Mouse (Mus musculus) 416B (cell line): ENCODE data around the gene Zfp729b.

Experiments
- DNase-seq: peaks from one replicate; pipeline ENCODE4 v3.0.0; 2011; ENCODE audit warnings: low read depth

Gene Zfp729b

DNA sequence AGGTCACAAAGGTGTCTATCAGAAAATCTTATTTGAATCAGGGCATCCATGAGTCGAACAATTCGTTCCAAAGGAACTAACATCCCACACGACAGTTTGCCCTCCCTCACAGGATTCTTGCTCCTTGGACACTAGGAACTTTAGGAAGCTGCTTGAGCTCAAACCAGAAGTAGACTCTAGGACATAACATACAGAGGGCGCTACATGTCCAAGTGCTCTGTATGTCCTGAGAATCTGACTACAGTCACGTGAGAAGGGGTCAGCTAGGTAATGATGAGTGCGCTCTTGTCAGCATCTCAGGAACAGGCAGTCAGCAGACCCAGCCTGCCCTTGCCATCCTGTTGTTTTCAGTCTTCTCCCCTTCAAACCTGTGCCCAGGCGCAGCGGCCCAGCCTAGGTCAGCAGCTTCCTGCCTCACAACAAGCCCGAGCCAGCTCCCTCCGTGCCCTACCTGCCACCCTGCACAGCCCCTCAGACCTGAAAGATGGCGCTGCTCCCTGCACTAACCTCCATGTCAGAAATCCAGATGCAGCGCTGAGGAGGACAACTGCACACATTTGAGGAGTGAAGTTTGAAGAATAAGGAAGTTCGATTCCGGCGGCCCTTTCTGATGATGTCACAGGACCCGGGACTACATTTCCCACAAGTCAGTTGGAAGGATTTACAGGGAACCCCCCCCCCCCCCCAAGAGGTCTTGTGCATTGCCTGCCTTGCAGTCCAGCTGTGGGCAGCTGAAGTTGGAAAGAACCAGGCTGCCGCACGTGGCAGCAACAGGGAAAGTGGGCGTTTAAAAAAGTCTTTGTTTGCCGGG is at the start of gene Zfp729b:
TSS of gene Zfp729b (minus strand) at position 642 of the 811 bp plus-strand sequence.
- DNase-seq = peak; percentile 95

DNA sequence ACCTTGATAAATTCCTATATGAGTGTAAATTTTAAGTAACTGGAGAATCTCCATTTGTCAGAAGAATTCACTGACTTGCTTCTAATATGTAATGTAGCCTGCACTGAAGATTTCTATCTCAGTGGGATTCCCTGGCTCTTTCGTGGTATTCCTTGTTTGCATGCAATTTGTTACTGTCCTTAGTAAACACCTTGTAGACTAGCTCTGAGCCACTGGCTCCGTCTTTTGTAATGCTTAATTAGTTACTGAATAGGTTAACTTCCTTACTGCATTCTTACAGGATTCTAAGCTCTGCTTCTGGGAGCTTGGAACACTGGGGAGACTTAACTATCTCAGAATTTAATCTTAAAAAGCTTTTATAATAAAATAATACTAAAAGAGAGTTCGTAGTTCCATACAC is 43.0 kb upstream of the Zfp729b start:
- no peak for DNase-seq

DNA sequence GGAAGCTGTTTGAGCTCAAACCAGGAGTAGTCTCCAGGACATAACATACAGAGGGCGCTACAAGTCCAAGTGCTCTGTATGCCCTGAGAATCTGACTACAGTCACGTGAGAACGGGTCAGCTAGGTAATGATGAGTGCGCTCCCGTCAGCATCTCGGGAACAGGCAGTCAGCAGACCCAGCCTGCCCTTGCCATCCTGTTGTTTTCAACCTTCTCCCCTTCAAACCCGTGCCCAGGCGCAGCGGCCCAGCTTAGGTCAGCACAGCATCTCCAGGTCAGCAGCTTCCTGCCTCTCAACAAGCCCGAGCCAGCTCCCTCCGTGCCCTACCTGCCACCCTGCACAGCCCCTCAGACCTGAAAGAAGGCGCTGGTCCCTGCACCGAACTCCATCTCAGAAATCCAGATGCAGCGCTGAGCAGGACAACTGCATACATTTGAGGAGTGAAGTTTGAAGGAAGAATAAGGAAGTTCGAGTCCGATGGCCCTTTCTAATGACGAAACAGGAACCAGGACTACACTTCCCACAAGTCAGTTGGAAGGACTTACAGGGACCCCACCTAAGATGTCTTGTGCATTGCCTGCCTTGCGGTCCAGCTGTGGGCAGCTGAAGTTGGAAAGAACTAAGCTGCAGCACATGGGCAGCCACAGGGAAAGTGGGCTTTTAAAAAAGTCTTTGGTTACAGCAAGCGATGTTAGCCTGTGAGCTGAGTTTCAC is 27.9 kb upstream of the Zfp729b start, which contains the start of the genes Gm49345 and Zfp729a:
TSS of gene Gm49345 (minus strand) at position 476 of the 714 bp plus-strand sequence.
TSS of gene Zfp729a (minus strand) at position 498 of the 714 bp plus-strand sequence.
- DNase-seq = peak; percentile 97

DNA sequence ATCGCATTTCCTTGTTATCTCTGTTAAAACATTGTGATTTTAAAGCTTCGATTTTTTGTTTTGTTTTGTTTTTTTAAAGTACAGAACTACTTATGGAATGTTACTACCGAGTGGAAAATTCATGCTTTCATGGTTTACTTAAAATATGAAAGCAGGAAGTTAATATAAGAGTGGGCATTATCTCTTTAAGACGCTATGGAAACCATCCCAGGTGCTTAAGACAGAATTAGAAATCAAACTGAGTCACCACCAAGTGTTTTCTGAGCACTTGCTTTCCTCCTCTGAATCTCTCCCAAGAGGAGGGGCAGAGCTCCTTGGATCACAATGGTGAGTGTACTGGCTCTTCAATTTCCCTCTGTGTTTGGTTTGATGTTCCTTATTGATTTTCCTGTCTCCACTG is 601 bp upstream of the Zfp729b start:
- DNase-seq = peak; percentile 56

DNA sequence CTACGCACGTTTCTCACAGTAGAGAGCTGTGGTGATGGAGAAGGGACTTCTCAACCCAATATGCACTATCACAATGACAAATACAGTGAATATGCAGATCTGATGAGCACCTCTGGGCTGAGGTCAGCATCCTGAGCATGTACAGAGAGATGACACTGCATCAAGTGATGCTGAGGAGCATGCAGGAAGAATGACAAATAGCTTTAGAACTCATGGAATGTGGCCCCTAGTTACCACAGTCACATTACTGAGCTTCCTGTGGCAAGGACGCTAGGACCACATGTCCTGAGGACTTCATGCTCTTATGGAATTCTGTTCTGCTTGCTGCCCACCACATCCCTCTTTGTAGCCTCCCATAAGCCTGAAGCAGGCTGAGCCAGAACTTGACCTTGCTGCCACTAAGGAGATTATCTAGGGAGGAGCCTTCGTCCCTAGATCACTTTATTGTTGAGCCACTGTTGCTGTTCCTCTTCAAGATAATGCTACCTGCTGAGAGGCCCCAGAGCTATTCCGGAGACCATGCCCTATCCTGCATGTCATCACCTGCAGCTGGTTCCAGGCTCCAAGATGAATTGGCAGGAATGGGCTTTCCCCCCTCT is 36.8 kb downstream of the Zfp729b start:
- no peak for DNase-seq

DNA sequence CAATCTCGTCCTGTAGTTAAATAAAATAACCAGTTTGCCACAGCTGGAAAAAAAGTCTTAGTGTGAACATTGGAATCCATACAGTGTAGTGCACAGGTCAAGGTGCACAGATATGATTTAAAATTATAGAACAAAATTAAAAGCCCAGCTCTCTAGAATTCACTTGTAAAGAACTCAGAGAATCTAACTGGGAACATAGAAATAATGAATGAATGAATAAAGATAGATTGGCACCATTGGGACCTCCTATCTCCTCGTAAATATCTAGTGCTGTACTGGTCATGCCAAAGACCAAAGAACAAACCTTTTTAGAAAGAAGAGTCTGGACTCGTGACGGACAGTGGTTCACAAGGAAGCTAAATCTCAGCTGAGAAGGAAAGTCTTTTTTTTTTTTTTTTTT is 55.8 kb downstream of the Zfp729b start, which contains the start of gene Zfp748:
TSS of gene Zfp748 (minus strand) at position 101 of the 400 bp plus-strand sequence.
- DNase-seq = no peak

DNA sequence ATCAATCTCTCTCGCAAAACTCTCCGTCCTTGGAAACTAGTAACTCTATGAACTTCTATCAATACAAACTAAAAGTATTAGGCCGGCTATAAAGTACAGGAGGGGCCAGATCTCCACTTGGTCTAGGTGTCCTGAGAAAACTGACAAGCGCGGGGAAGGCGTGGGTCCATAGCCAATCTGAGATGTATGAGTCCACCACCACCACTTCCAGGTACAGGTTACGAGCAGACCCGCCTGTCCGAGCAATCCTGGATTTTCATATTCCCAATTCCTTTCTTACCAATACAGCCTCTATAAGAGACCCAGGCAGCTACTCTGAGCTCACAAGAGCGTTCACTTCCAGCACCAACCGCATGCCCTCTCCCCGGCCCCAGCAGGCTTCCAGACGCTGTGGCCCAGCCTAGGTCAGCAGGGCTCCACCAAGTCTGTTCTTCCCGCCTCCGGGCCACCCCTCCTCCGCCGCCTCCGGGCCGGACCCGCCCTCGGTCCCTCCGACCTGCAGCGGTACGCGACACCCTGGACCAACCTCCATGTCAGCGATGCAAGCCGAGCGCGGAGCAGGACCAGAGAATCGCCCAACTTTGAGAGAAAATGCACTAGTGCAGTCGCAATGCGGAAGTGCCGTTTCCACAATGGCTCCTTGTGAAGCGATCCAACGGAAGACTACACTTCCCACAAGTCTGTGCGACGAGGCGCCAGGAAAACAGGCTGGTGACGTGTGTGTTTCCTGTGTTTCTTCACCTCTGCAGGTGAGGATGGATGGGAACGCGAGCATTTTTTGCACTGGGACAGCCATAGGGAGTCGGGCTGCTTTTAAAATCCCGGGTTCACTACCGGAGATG is 56.8 kb downstream of the Zfp729b start:
- peak; percentile 89 for DNase-seq

DNA sequence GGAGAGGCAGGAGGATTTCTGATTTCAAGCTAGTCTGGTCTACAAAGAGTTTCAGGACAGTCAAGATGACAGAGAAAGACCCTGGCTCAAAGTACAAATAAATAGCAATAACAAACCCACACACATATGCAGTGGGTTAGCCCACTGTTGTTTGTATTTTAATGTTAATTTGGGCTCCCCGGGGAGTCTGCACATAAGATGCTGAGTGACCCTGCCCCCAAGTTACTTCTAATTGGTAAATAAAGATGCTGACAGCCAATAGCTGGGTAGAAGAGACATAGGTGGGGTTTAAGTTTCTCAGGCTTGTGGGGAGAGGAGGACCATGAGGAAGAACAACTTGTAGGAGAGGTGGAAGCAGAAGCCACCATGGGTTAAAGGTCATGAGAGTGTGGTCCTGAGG is 63.6 kb downstream of the Zfp729b start:
- no peak for DNase-seq
